Mouse (Mus musculus): Measurements from ENCODE around the gene Epha3. TPM values are rescaled to one million over a fixed set of nuclear protein-coding genes. Genes with fewer than 3 reads are reported as not detected.
A peak's percentile ranks its signal among the peaks of the same experiment; 100 is the strongest.

Epha3 gene
- polyA plus RNA-seq, 1 experiment from 2014 or later, result 7.8 TPM

GRCm38 (mm10) chr16:63719235-63719634 lies 144.7 kb downstream of the Epha3 start:
- Histone ChIP-seq H3K4me3 (no peak overlapping the region), H3K9me3 (replicated peaks) (no peaks in the 10 kb centered on the region), H3K27me3 (no peaks in the 10 kb centered on the region), H3K27ac (no peak overlapping the region), H3K9ac (no peak overlapping the region), H3K4me2 (no peak overlapping the region), H3K36me3 (no peaks in the 10 kb centered on the region), H3K4me1 (replicated peaks) (no peaks in the 10 kb centered on the region)
- no peak for ATAC-seq (replicated peaks; ENCODE audit: insufficient number of reproducible peaks, insufficient read depth, low FRiP score, low read depth)
- 83% methylated on average over 1 of the region's 1 CpGs for WGBS

- no peak for ATAC-seq (replicated peaks; ENCODE audit: insufficient number of reproducible peaks, insufficient read depth, low FRiP score, low read depth)
- Histone ChIP-seq H3K4me3 (no peak overlapping the region), H3K4me1 (replicated peaks) (no peaks in the 10 kb centered on the region), H3K9me3 (replicated peaks) (no peaks in the 10 kb centered on the region), H3K27ac (no peak overlapping the region), H3K36me3 (no peaks in the 10 kb centered on the region), H3K27me3 (no peaks in the 10 kb centered on the region), H3K4me2 (no peak overlapping the region), H3K9ac (no peak overlapping the region)
- WGBS, result 90% methylated on average over 4 of the region's 4 CpGs
Observed at GRCm38 (mm10) chr16:63717317-63717716, 146.7 kb downstream of the Epha3 start.

GRCm38 (mm10) chr16:63706912-63707868 lies 156.8 kb downstream of the Epha3 start:
- Histone ChIP-seq H3K4me1 (replicated peaks) (no peaks in the 10 kb centered on the region), H3K36me3 (no peaks in the 10 kb centered on the region), H3K4me2 (no peak overlapping the region), H3K27ac (no peak overlapping the region), H3K27me3 (no peaks in the 10 kb centered on the region), H3K9ac (no peak overlapping the region), H3K4me3 (no peak overlapping the region), H3K9me3 (replicated peaks) (no peaks in the 10 kb centered on the region)
- ATAC-seq (replicated peaks; ENCODE audit: insufficient number of reproducible peaks, insufficient read depth, low FRiP score, low read depth), result no peak
- 80% methylated on average over 17 of the region's 17 CpGs for WGBS

GRCm38 (mm10) chr16:63689371-63689770 lies 174.6 kb downstream of the Epha3 start:
- H3K4me3 ChIP-seq, result no peak overlapping the region
- H3K9me3 ChIP-seq (replicated peaks), result no peaks in the 10 kb centered on the region
- no peak overlapping the region for H3K9ac ChIP-seq
- ATAC-seq (replicated peaks; ENCODE audit: insufficient number of reproducible peaks, insufficient read depth, low FRiP score, low read depth), result peak; percentile 69
- H3K36me3 ChIP-seq, result no peaks in the 10 kb centered on the region
- 32% methylated on average over 3 of the region's 3 CpGs for WGBS
- no peaks in the 10 kb centered on the region for H3K27me3 ChIP-seq
- H3K4me2 ChIP-seq, result no peak overlapping the region
- H3K27ac ChIP-seq, result peak overlapping the region; percentile 46
- H3K4me1 ChIP-seq (replicated peaks), result no peaks in the 10 kb centered on the region

- ATAC-seq (replicated peaks; ENCODE audit: insufficient number of reproducible peaks, insufficient read depth, low FRiP score, low read depth), result no peak
- Histone ChIP-seq H3K27ac (no peak overlapping the region), H3K4me1 (replicated peaks) (no peaks in the 10 kb centered on the region), H3K4me2 (no peak overlapping the region), H3K9ac (no peak overlapping the region), H3K36me3 (no peaks in the 10 kb centered on the region), H3K27me3 (no peaks in the 10 kb centered on the region), H3K4me3 (no peak overlapping the region), H3K9me3 (replicated peaks) (no peaks in the 10 kb centered on the region)
- 79% methylated on average over 4 of the region's 4 CpGs for WGBS
Observed at GRCm38 (mm10) chr16:63684211-63684610, 179.8 kb downstream of the Epha3 start.

- H3K4me2 ChIP-seq, result no peak overlapping the region
- H3K4me1 ChIP-seq (replicated peaks), result 0 out of 2 replicates have a peak, but pooled peaks cover 6% of the 10 kb centered on the region
Observed at GRCm38 (mm10) chr16:63674426-63674825, 189.5 kb downstream of the Epha3 start.

GRCm38 (mm10) chr16:63673236-63673840 lies 190.6 kb downstream of the Epha3 start:
- Histone ChIP-seq H3K27ac (peak overlapping the region; percentile 18; the same call in 1 of the 2 replicates), H3K9ac (no peak overlapping the region), H3K4me3 (no peak overlapping the region), H3K9me3 (replicated peaks) (no peaks in the 10 kb centered on the region), H3K4me1 (replicated peaks) (0 out of 2 replicates have a peak, but pooled peaks cover 6% of the 10 kb centered on the region), H3K4me2 (no peak overlapping the region), H3K27me3 (no peaks in the 10 kb centered on the region), H3K36me3 (no peaks in the 10 kb centered on the region)
- ATAC-seq (replicated peaks; ENCODE audit: insufficient number of reproducible peaks, insufficient read depth, low FRiP score, low read depth), result no peak; the same call in 1 of the 2 replicates
- WGBS, result 70% methylated on average over 9 of the region's 9 CpGs

More at GRCm38 (mm10) chr16:63674426-63674825, 189.5 kb downstream of the Epha3 start:
- Histone ChIP-seq H3K9ac (no peak overlapping the region), H3K9me3 (replicated peaks) (no peaks in the 10 kb centered on the region), H3K27ac (no peak overlapping the region), H3K36me3 (no peaks in the 10 kb centered on the region), H3K27me3 (no peaks in the 10 kb centered on the region), H3K4me3 (no peak overlapping the region)
- 51% methylated on average over 1 of the region's 1 CpGs for WGBS
- no peak for ATAC-seq (replicated peaks; ENCODE audit: insufficient number of reproducible peaks, insufficient read depth, low FRiP score, low read depth)

GRCm38 (mm10) chr16:63665897-63666464 lies 198.0 kb downstream of the Epha3 start:
- ATAC-seq (replicated peaks; ENCODE audit: insufficient number of reproducible peaks, insufficient read depth, low FRiP score, low read depth), result no peak
- 55% methylated on average over 3 of the region's 3 CpGs for WGBS
- no peaks in the 10 kb centered on the region for H3K9me3 ChIP-seq (replicated peaks)

GRCm38 (mm10) chr16:63658302-63658974 lies 205.5 kb downstream of the Epha3 start:
- no peaks in the 10 kb centered on the region for H3K9me3 ChIP-seq (replicated peaks)
- whole genome bisulfite sequencing, result 50% methylated on average over 4 of the region's 4 CpGs
- H3K4me3 ChIP-seq, result no peak overlapping the region
- no peaks in the 10 kb centered on the region for H3K36me3 ChIP-seq
- H3K4me1 ChIP-seq (replicated peaks), result no peaks in the 10 kb centered on the region; the same call in 1 of the 2 replicates
- H3K27me3 ChIP-seq, result no peaks in the 10 kb centered on the region
- no peak overlapping the region for H3K4me2 ChIP-seq
- ATAC-seq (replicated peaks; ENCODE audit: insufficient number of reproducible peaks, insufficient read depth, low FRiP score, low read depth), result no peak
- H3K27ac ChIP-seq, result no peak overlapping the region
- H3K9ac ChIP-seq, result no peak overlapping the region

More at GRCm38 (mm10) chr16:63665897-63666464, 198.0 kb downstream of the Epha3 start:
- no peaks in the 10 kb centered on the region for H3K36me3 ChIP-seq
- H3K27ac ChIP-seq, result no peak overlapping the region
- no peak overlapping the region for H3K4me3 ChIP-seq
- H3K4me1 ChIP-seq (replicated peaks), result no peaks in the 10 kb centered on the region; the same call in 1 of the 2 replicates
- no peaks in the 10 kb centered on the region for H3K27me3 ChIP-seq
- H3K4me2 ChIP-seq, result no peak overlapping the region
- no peak overlapping the region for H3K9ac ChIP-seq

- ATAC-seq (replicated peaks; ENCODE audit: insufficient number of reproducible peaks, insufficient read depth, low FRiP score, low read depth), result no peak
- no peaks in the 10 kb centered on the region for H3K27me3 ChIP-seq
- no peak overlapping the region for H3K4me3 ChIP-seq
- H3K9ac ChIP-seq, result no peak overlapping the region
- WGBS, result 57% methylated on average over 2 of the region's 2 CpGs
- H3K27ac ChIP-seq, result no peak overlapping the region
- no peak overlapping the region for H3K4me2 ChIP-seq
- no peaks in the 10 kb centered on the region for H3K36me3 ChIP-seq
- no peaks in the 10 kb centered on the region for H3K9me3 ChIP-seq (replicated peaks)
- H3K4me1 ChIP-seq (replicated peaks), result no peaks in the 10 kb centered on the region; the same call in 1 of the 2 replicates
Observed at GRCm38 (mm10) chr16:63657743-63658142, 206.2 kb downstream of the Epha3 start.
